Mouse (Mus musculus) heart, embryonic 12.5 days (tissue): ENCODE measurements around the gene Gm3417. TPM values are rescaled to one million over a fixed set of nuclear protein-coding genes. Genes with fewer than 3 reads are reported as not detected.
"Not testable (repeated sequence)": the region's sequence is repeated elsewhere in the genome, so short reads cannot be mapped to it uniquely, and the experiment has no call there.

Experiments used
- ATAC-seq: fragments of 200-750 bp; cut with Nextera tagmentation; 2 replicates; pipeline ENCODE4 v1.8.0; 2017; ENCODE audit warnings: moderate TSS enrichment, moderate library complexity; ENCODE audit not compliant: insufficient number of reproducible peaks, low FRiP score
- H3K27ac ChIP-seq: fragments of 300-500 bp; sonication (generic); 2 replicates; pipeline ENCODE4 v1.5.1; 2016; ENCODE audit warnings: mild to moderate bottlenecking, moderate library complexity; ENCODE audit not compliant: poor library complexity, severe bottlenecking
- H3K27me3 ChIP-seq: fragments of 300-500 bp; sonication (generic); replicated peaks from 2 replicates; pipeline ENCODE4 v1.6.1; 2016; ENCODE audit warnings: mild to moderate bottlenecking, moderate library complexity
- H3K36me3 ChIP-seq: fragments of 300-500 bp; sonication (generic); 2 replicates; pipeline ENCODE4 v1.6.1; 2016; ENCODE audit warnings: mild to moderate bottlenecking, moderate library complexity
- H3K4me1 ChIP-seq: fragments of 300-500 bp; sonication (generic); replicated peaks from 2 replicates; pipeline ENCODE4 v1.6.1; 2016; ENCODE audit warnings: mild to moderate bottlenecking
- H3K4me2 ChIP-seq: fragments of 300-500 bp; sonication (generic); 2 replicates; pipeline ENCODE4 v1.6.1; 2016; ENCODE audit warnings: mild to moderate bottlenecking, moderate library complexity
- H3K4me3 ChIP-seq: fragments of 300-500 bp; sonication (generic); 2 replicates; pipeline ENCODE4 v1.5.1; 2016; ENCODE audit warnings: mild to moderate bottlenecking
- H3K9ac ChIP-seq: fragments of 300-500 bp; sonication (generic); 2 replicates; pipeline ENCODE4 v1.6.1; 2016; ENCODE audit warnings: mild to moderate bottlenecking, moderate library complexity
- H3K9me3 ChIP-seq: fragments of 300-500 bp; sonication (generic); replicated peaks from 2 replicates; pipeline ENCODE4 v1.6.1; 2016; ENCODE audit warnings: mild to moderate bottlenecking, moderate library complexity
- WGBS: fragments of 180-500 bp; shearing (Covaris S2); methylation state at CpG from one replicate; pipeline ENCODE4 v1.1.7; 2016; 5-methylcytosine and 5-hydroxymethylcytosine counted together
- polyA plus RNA-seq: library from polyadenylated mRNA; unstranded; fragments of >200 nt; fragmentation: Nextera tagmentation; extraction: Ambion mirVana; gene quantifications from 2 replicates; pipeline ENCODE4 v1.2.1, GENCODE M21; 2016

Gm3417 gene
- polyA plus RNA-seq, 1 experiment from 2014 or later = not detected

DNA sequence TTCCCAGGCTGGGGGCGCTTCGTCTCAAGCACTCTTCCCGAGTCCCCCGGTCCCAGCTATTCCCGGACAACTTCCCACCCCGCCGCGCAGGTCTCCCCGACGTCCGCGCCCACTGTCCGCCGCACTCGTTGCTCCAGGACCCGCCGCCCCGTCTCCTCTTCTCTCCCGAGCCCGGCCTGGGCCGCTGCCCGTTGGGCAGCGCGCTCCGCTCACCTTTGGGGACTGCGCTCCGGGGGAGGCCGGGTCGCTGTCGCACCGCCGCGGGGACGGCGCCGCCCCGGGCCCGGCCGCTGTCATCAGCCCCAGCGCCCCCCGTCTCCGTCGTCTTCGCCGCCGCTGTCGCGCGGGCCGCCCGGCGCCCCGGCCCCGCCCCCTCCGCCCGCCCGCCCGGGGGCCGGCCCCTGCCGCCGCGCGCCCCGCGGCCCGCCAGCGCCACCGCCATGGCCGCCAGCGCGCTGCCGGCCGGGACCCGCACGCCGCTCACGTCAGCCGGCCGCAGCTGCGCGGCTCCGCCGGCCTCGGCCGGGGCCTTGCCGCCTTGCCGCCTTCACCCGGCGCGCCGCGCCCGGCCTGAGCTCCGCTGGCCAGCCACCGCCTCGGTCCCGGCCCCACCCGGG is 14.0 kb upstream of the Gm3417 start:
- ATAC-seq = peak; percentile 89
- not testable (repeated sequence) for H3K4me1 ChIP-seq, H3K27ac ChIP-seq, H3K4me3 ChIP-seq, H3K27me3 ChIP-seq, H3K9ac ChIP-seq, H3K9me3 ChIP-seq, H3K4me2 ChIP-seq, H3K36me3 ChIP-seq
- WGBS = no CpG with 5 or more reads among the region's 98 CpGs

DNA sequence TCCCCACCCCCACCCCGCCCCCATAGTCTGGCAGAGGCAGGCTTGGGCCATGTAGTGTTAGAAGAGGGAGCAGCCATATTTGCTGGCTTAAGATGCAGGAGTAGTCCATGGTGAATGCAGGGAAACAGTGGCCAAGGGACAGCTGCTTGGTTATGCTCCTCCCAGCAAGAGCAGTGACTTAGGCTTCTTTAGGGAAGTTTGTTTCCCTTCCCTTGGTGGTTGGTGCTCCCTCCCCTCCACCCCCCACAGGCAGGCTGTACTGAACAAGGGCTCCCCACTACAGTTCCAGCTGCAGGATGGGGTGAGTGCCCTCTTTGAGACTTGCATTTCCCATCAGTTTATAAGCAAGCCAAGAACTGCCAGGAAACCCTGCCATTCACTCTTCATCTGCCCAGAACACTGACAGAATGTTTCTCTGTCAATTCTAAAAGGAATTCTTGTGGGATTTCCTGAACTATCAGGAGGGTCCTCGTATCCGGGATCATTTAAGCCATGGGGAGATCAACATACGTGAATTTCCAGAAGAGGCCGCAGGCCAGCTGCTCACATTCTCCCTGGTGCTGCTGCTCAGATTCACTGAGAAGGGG is 11.6 kb upstream of the Gm3417 start:
- H3K36me3 ChIP-seq, H3K9me3 ChIP-seq, ATAC-seq, H3K9ac ChIP-seq, H3K27me3 ChIP-seq, H3K27ac ChIP-seq, H3K4me3 ChIP-seq, H3K4me1 ChIP-seq, H3K4me2 ChIP-seq: not testable (repeated sequence)
- 79% methylated on average over 4 of the region's 5 CpGs for WGBS

- not testable (repeated sequence) for ATAC-seq, H3K4me3 ChIP-seq, H3K27me3 ChIP-seq, H3K27ac ChIP-seq, H3K36me3 ChIP-seq, H3K4me1 ChIP-seq, H3K4me2 ChIP-seq, H3K9ac ChIP-seq, H3K9me3 ChIP-seq
- WGBS = 2% methylated on average over 4 of the region's 7 CpGs
These were observed 750 bp downstream of the Gm3417 start for GRCm38 (mm10) chr17:14977718-14978361.

GRCm38 (mm10) chr17:14968373-14968913 is 10.1 kb downstream of the Gm3417 start:
- not testable (repeated sequence) for H3K9me3 ChIP-seq, H3K9ac ChIP-seq, H3K4me3 ChIP-seq, ATAC-seq, H3K4me1 ChIP-seq, H3K4me2 ChIP-seq, H3K36me3 ChIP-seq, H3K27ac ChIP-seq, H3K27me3 ChIP-seq
- WGBS = no CpG with 5 or more reads among the region's 6 CpGs

DNA sequence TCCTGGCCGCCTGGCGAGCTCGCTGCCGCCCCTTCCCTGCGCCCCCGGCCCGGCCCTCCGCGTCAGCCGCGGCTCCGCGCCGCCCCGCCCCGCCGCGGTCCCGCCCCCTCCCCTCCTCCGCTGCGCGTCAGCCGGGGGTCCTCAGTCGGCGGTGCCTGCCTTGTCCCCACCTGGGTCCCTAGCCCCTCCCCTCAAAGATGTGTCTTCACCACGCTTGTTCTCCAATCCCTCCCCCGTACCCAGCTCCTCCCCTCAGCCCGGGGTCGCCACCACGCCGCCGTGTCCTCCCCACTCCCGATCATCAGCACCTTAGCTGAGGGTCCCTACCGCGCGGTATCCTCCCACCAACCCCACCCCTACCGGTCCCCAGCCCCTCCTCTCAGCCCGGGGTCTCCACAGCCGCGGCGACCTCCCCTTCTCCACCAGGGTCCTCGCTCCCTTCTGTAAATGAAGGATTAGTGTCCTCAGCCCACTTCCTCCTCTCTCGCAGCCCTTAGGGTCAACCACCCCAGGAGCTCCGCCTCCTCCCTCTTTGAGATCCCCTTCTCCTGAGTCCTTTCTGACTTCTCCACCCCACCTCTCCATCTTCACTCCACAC is 16.9 kb downstream of the Gm3417 start:
- not testable (repeated sequence) for H3K27ac ChIP-seq, H3K36me3 ChIP-seq, H3K4me2 ChIP-seq, H3K4me3 ChIP-seq, H3K9ac ChIP-seq, H3K9me3 ChIP-seq, H3K4me1 ChIP-seq, H3K27me3 ChIP-seq
- no CpG with 5 or more reads among the region's 44 CpGs for WGBS
- ATAC-seq = peak; percentile 88

DNA sequence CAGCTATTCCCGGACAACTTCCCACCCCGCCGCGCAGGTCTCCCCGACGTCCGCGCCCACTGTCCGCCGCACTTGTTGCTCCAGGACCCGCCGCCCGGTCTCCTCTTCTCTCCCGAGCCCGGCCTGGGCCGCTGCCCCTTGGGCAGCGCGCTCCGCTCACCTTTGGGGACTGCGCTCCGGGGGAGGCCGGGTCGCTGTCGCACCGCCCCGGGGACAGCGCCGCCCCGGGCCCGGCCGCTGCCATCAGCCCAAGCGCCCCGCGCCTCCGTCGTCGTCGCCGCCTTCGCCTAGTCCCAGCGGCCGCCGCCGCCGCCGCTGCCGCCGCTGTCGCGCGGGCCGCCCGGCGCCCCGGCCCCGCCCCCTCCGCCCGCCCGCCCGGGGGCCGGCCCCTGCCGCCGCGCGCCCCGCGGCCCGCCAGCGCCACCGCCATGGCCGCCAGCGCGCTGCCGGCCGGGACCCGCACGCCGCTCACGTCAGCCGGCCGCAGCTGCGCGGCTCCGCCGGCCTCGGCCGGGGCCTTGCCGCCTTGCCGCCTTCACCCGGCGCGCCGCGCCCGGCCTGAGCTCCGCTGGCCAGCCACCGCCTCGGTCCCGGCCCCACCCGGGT is 17.5 kb downstream of the Gm3417 start, which contains the start of gene Phf10:
Gene Phf10, minus strand, starts transcription at position 323 of the 606 bp plus-strand sequence.
- H3K4me1 ChIP-seq, H3K9me3 ChIP-seq, H3K36me3 ChIP-seq, H3K27me3 ChIP-seq: not testable (repeated sequence)
- Histone ChIP-seq H3K4me3 (peak within 1 kb of the TSS; percentile 81), H3K9ac (peak within 1 kb of the TSS; percentile 91), H3K4me2 (peak within 1 kb of the TSS; percentile 95), H3K27ac (peak within 1 kb of the TSS; percentile 78)
- ATAC-seq = peak; percentile 88
- WGBS = 2% methylated on average over 46 of the region's 100 CpGs

DNA sequence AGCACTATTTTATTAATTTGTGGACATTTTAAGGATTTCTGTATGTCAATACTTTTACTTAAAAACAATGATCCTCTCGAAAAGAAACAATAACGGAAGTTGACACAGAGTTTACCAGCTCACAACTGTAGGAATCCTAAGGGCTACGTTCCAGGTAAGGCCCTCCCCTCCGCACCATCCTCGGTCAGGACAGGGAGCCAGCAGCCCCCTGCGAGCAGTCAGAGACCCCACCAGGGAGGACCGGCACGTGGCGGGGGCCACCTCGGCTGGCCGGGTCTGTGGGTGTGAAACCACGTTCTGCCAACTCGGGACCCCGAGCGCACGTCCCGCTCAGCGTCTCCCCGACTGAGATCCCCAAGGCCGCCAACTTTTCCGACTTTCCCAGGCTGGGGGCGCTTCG is 18.1 kb downstream of the Gm3417 start:
- peak overlapping the region; percentile 95 for H3K4me2 ChIP-seq
- H3K9ac ChIP-seq = peak overlapping the region; percentile 91
- peak overlapping the region; percentile 78; the same call in 1 of the 2 replicates for H3K27ac ChIP-seq
- H3K4me3 ChIP-seq = peak overlapping the region; percentile 81
- peak; percentile 6 for ATAC-seq
- no peaks in the 10 kb centered on the region for H3K27me3 ChIP-seq
- no peaks in the 10 kb centered on the region for H3K9me3 ChIP-seq
- peaks cover 8% of the 10 kb centered on the region for H3K4me1 ChIP-seq
- peaks cover 3% of the 10 kb centered on the region; the same call in 1 of the 2 replicates for H3K36me3 ChIP-seq
- under 1% methylated on average over 21 of the region's 23 CpGs for WGBS

GRCm38 (mm10) chr17:14959979-14960378 is 18.6 kb downstream of the Gm3417 start:
- H3K27me3 ChIP-seq = no peaks in the 10 kb centered on the region
- no peak overlapping the region for H3K27ac ChIP-seq
- H3K9ac ChIP-seq = peak overlapping the region; percentile 65
- peaks cover 8% of the 10 kb centered on the region for H3K4me1 ChIP-seq
- H3K4me3 ChIP-seq = peak overlapping the region; percentile 44
- no peaks in the 10 kb centered on the region for H3K9me3 ChIP-seq
- WGBS = 32% methylated on average over 3 of the region's 3 CpGs
- ATAC-seq = no peak
- peak overlapping the region; percentile 74 for H3K4me2 ChIP-seq
- H3K36me3 ChIP-seq = peaks cover 3% of the 10 kb centered on the region; the same call in 1 of the 2 replicates

GRCm38 (mm10) chr17:14958686-14959327 is 19.8 kb downstream of the Gm3417 start:
- H3K4me2 ChIP-seq = no peak overlapping the region
- H3K9me3 ChIP-seq = no peaks in the 10 kb centered on the region
- 84% methylated on average over 5 of the region's 5 CpGs for WGBS
- no peaks in the 10 kb centered on the region for H3K27me3 ChIP-seq
- ATAC-seq = no peak
- H3K4me3 ChIP-seq = no peak overlapping the region
- H3K4me1 ChIP-seq = peaks cover 8% of the 10 kb centered on the region
- H3K36me3 ChIP-seq = peaks cover 9% of the 10 kb centered on the region
- no peak overlapping the region for H3K27ac ChIP-seq
- H3K9ac ChIP-seq = no peak overlapping the region

- Histone ChIP-seq H3K36me3 (peaks cover 50% of the 10 kb centered on the region), H3K4me3 (no peak overlapping the region), H3K9me3 (no peaks in the 10 kb centered on the region), H3K27ac (no peak overlapping the region), H3K4me1 (no peaks in the 10 kb centered on the region), H3K9ac (no peak overlapping the region), H3K27me3 (no peaks in the 10 kb centered on the region), H3K4me2 (no peak overlapping the region)
- 71% methylated on average over 8 of the region's 8 CpGs for WGBS
- ATAC-seq = no peak
These were observed 25.1 kb downstream of the Gm3417 start for GRCm38 (mm10) chr17:14953452-14953851.
